Mouse (Mus musculus): ENCODE results near the gene Myo9b. TPM values are rescaled to one million over a fixed set of nuclear protein-coding genes. Genes with fewer than 3 reads are reported as not detected.

Myo9b gene
- polyA plus RNA-seq, 1 experiment from 2014 or later = 16.8 TPM

DNA sequence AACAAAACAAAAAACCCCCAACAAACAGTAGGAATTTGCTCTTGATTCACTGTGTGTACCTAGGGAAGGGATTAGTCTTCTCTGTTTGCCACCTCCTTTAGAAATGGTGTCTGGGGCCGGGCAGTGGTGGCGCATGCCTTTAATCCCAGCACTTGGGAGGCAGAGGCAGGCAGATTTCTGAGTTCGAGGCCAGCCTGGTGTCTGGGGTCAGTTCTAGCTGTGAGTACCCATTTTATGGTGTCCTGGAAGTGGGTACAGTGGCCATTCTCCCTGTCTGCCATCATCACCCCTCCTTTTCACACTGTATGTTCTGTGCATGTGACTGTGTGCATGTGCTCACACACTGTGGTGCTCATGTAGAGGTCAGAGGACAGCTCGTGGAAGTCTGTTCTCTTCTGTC, 135.7 kb downstream of the Myo9b start:
- no peak overlapping the region for H3K27ac ChIP-seq (replicated peaks; ENCODE audit: low read depth, low read length)
- no peak overlapping the region for H3K4me3 ChIP-seq (replicated peaks; ENCODE audit: low read depth, low read length)
- ATAC-seq (ENCODE audit: low FRiP score, low TSS enrichment) = no peak
- no peaks in the 10 kb centered on the region for H3K9me3 ChIP-seq (ENCODE audit: control insufficient read depth, low read length)
- H3K36me3 ChIP-seq (ENCODE audit: control insufficient read depth, insufficient read depth, low read length) = no peaks in the 10 kb centered on the region
- WGBS = 93% methylated on average over 4 of the region's 4 CpGs
- peaks cover 11% of the 10 kb centered on the region for H3K4me1 ChIP-seq (ENCODE audit: control insufficient read depth, insufficient read depth, low read length)
- H3K4me2 ChIP-seq (ENCODE audit: low read length) = no peak overlapping the region
- DNase-seq = no peak
- no peaks in the 10 kb centered on the region for H3K27me3 ChIP-seq (ENCODE audit: control insufficient read depth, insufficient read depth, low read length)
- no peak overlapping the region for H3K9ac ChIP-seq (replicated peaks; ENCODE audit: low read length)

Other genes starting within 250 kb of the Myo9b start
- gene Haus8, start 220 bp downstream of the Myo9b start, polyA plus RNA-seq (2014; fragmentation: Nextera tagmentation; extraction: Ambion mirVana) = 52.0 and 59.5 TPM in 2 replicates
- 121 TPM in 2 replicates for gene Use1, start 94.1 kb downstream of the Myo9b start, polyA plus RNA-seq (2014; fragmentation: Nextera tagmentation; extraction: Ambion mirVana)
- 4.2 and 4.3 TPM in 2 replicates for gene Ocel1, start 98.6 kb downstream of the Myo9b start, polyA plus RNA-seq (2014; fragmentation: Nextera tagmentation; extraction: Ambion mirVana)
- gene Nr2f6, start 109.2 kb downstream of the Myo9b start, polyA plus RNA-seq (2014; fragmentation: Nextera tagmentation; extraction: Ambion mirVana) = 24.9 and 29.4 TPM in 2 replicates
- 3.5 and 5.7 TPM in 2 replicates for gene Ushbp1, start 123.1 kb downstream of the Myo9b start, polyA plus RNA-seq (2014; fragmentation: Nextera tagmentation; extraction: Ambion mirVana)
- 78.3 and 88.4 TPM in 2 replicates for gene Babam1, start 124.1 kb downstream of the Myo9b start, polyA plus RNA-seq (2014; fragmentation: Nextera tagmentation; extraction: Ambion mirVana)
- 3.0 and 5.3 TPM in 2 replicates for gene Ankle1, start 133.3 kb downstream of the Myo9b start, polyA plus RNA-seq (2014; fragmentation: Nextera tagmentation; extraction: Ambion mirVana)
- gene Abhd8, start 190.9 kb downstream of the Myo9b start, polyA plus RNA-seq (2014; fragmentation: Nextera tagmentation; extraction: Ambion mirVana) = 119 and 133 TPM in 2 replicates
- gene Mrpl34, start 192.2 kb downstream of the Myo9b start, polyA plus RNA-seq (2014; fragmentation: Nextera tagmentation; extraction: Ambion mirVana) = 199 and 222 TPM in 2 replicates
- gene Dda1, start 196.5 kb downstream of the Myo9b start, polyA plus RNA-seq (2014; fragmentation: Nextera tagmentation; extraction: Ambion mirVana) = 213 and 233 TPM in 2 replicates
- gene Ano8, start 213.2 kb downstream of the Myo9b start, polyA plus RNA-seq (2014; fragmentation: Nextera tagmentation; extraction: Ambion mirVana) = 7.7 and 9.4 TPM in 2 replicates
- 4.9 and 5.2 TPM in 2 replicates for gene Gtpbp3, start 215.4 kb downstream of the Myo9b start, polyA plus RNA-seq (2014; fragmentation: Nextera tagmentation; extraction: Ambion mirVana)
- 3.6 and 4.1 TPM in 2 replicates for gene Plvap, start 239.0 kb downstream of the Myo9b start, polyA plus RNA-seq (2014; fragmentation: Nextera tagmentation; extraction: Ambion mirVana)

Measured in midbrain, embryonic 14.5 days (tissue).